In genomic region chr12:26414451-26415103, GRCm38 (mm10) we compare ENCODE assay signal across 8 mouse cellular contexts. TPM values are rescaled to one million over a fixed set of nuclear protein-coding genes. Genes with fewer than 3 reads are reported as not detected.
A peak's percentile ranks its signal among the peaks of the same experiment; 100 is the strongest.
DNase-seq lines count a peak whose midpoint lies in the region; ATAC-seq lines count a peak whose summit lies in the region.

No protein-coding gene starts in this region.

- peak overlapping the region; percentile 77 for H3K4me2 ChIP-seq in forebrain, embryonic 11.5 days (ENCODE audit: low read depth, low read length, severe bottlenecking)
- H3K4me2 ChIP-seq in liver, embryonic 11.5 days = peak overlapping the region; percentile 79

- H3K9me3 ChIP-seq in forebrain, embryonic 11.5 days (ENCODE audit: control insufficient read depth, low read length) = no peaks in the 10 kb centered on the region
- no peaks in the 10 kb centered on the region for H3K9me3 ChIP-seq in hindbrain, embryonic 10.5 days
- H3K9me3 ChIP-seq in liver, embryonic 11.5 days (ENCODE audit: control insufficient read depth, low read length) = no peaks in the 10 kb centered on the region

- peaks cover 9% of the 10 kb centered on the region for H3K4me1 ChIP-seq in forebrain, embryonic 11.5 days (replicated peaks; ENCODE audit: control insufficient read depth, insufficient read depth, low read length)
- H3K4me1 ChIP-seq in hindbrain, embryonic 10.5 days (replicated peaks) = peaks cover 49% of the 10 kb centered on the region
- no peaks in the 10 kb centered on the region for H3K4me1 ChIP-seq in liver, embryonic 11.5 days (replicated peaks; ENCODE audit: control insufficient read depth, insufficient read depth, low read length)

- peak; percentile 82 for ATAC-seq in forebrain, embryonic 11.5 days (replicated peaks; ENCODE audit: low FRiP score)
- peak; percentile 62; the same call in 1 of the 2 replicates for ATAC-seq in liver, embryonic 11.5 days (replicated peaks; ENCODE audit: low FRiP score)

- H3K9ac ChIP-seq in forebrain, embryonic 11.5 days (ENCODE audit: low read length) = peak overlapping the region; percentile 99
- peak overlapping the region; percentile 67 for H3K9ac ChIP-seq in liver, embryonic 11.5 days (ENCODE audit: low read depth, low read length)

- WGBS in forebrain, embryonic 11.5 days = under 1% methylated on average over 53 of the region's 64 CpGs
- under 1% methylated on average over 64 of the region's 64 CpGs for WGBS in hindbrain, embryonic 10.5 days
- under 1% methylated on average over 61 of the region's 64 CpGs for WGBS in liver, embryonic 11.5 days

- no peaks in the 10 kb centered on the region for H3K36me3 ChIP-seq in forebrain, embryonic 11.5 days (ENCODE audit: control insufficient read depth, insufficient read depth, low read length)
- H3K36me3 ChIP-seq in hindbrain, embryonic 10.5 days = peaks cover 7% of the 10 kb centered on the region; the same call in 1 of the 2 replicates
- no peaks in the 10 kb centered on the region for H3K36me3 ChIP-seq in liver, embryonic 11.5 days (ENCODE audit: control insufficient read depth, insufficient read depth, low read length)

- peak overlapping the region; percentile 54 for H3K27ac ChIP-seq in forebrain, embryonic 11.5 days (ENCODE audit: low read depth, low read length)
- peak overlapping the region; percentile 99 for H3K27ac ChIP-seq in hindbrain, embryonic 10.5 days
- H3K27ac ChIP-seq in liver, embryonic 11.5 days (ENCODE audit: low read depth, low read length) = no peak overlapping the region

- DNase-seq in left cerebral cortex, adult 18-20 months (ENCODE audit: low spot score in 2 of 2) = peak; percentile 37 to 57
- no peak for DNase-seq in left cerebral cortex, adult 11 months (ENCODE audit: low spot score)
- peak; percentile 44 to 58 for DNase-seq in adrenal gland, postnatal 36 days
- DNase-seq in forebrain, embryonic 11.5 days (ENCODE audit: low spot score) = peak; percentile 79
- DNase-seq in hindbrain, embryonic 10.5 days (ENCODE audit: low spot score) = peak; percentile 67
- peak; percentile 64 for DNase-seq in liver, embryonic 11.5 days (ENCODE audit: low spot score)
- peak; percentile 74 for DNase-seq in neural tube, embryonic 10.5 days (ENCODE audit: extremely low spot score, low spot score)
- DNase-seq in retina, postnatal 1 day = no peak

- no peaks in the 10 kb centered on the region for H3K27me3 ChIP-seq in forebrain, embryonic 11.5 days (ENCODE audit: control insufficient read depth, insufficient read depth, low read length)
- H3K27me3 ChIP-seq in hindbrain, embryonic 10.5 days (ENCODE audit: insufficient read depth, poor library complexity, severe bottlenecking) = no peaks in the 10 kb centered on the region
- peaks cover 14% of the 10 kb centered on the region for H3K27me3 ChIP-seq in liver, embryonic 11.5 days (replicated peaks; ENCODE audit: control insufficient read depth, insufficient read depth, low read length)

- H3K4me3 ChIP-seq in forebrain, embryonic 11.5 days (ENCODE audit: low read depth, low read length) = peak overlapping the region; percentile 91
- peak overlapping the region; percentile 92 for H3K4me3 ChIP-seq in hindbrain, embryonic 10.5 days
- peak overlapping the region; percentile 72 for H3K4me3 ChIP-seq in liver, embryonic 11.5 days (ENCODE audit: low read depth, low read length)

RNA-seq across cellular contexts. Expression of gene Rnf144a, which starts 0.5 kb away (rescaled TPM):
- total RNA-seq in left cerebral cortex, adult 18-20 months (2021) = 10 to 100 TPM; 28.6 to 31.1 TPM
- 10 to 100 TPM; 20.9 to 23.6 TPM for total RNA-seq in adrenal gland, postnatal 36 days (2021)
- 36.8 and 39.3 TPM in 2 replicates for polyA plus RNA-seq in forebrain, embryonic 11.5 days (2014; fragmentation: Nextera tagmentation; extraction: Ambion mirVana)
- polyA plus RNA-seq in hindbrain, embryonic 10.5 days (2016; fragmentation: Nextera tagmentation; extraction: Ambion mirVana) = 34.3 and 38.4 TPM in 2 replicates
- 5.9 and 7.4 TPM in 2 replicates for polyA plus RNA-seq in liver, embryonic 11.5 days (2014; fragmentation: Nextera tagmentation; extraction: Ambion mirVana)

RNA-seq across cellular contexts. Expression of gene Rsad2, which starts 41.7 kb away (rescaled TPM):
- total RNA-seq in left cerebral cortex, adult 18-20 months (2021) = under 1 TPM; 0.65 to 0.77 TPM
- 10 to 100 TPM; 17.5 to 31.9 TPM for total RNA-seq in adrenal gland, postnatal 36 days (2021)
- polyA plus RNA-seq in forebrain, embryonic 11.5 days (2014; fragmentation: Nextera tagmentation; extraction: Ambion mirVana) = 0.11 and 0.25 TPM in 2 replicates
- 0.30 and 0.35 TPM in 2 replicates for polyA plus RNA-seq in hindbrain, embryonic 10.5 days (2016; fragmentation: Nextera tagmentation; extraction: Ambion mirVana)
- 0.44 and 1.6 TPM in 2 replicates for polyA plus RNA-seq in liver, embryonic 11.5 days (2014; fragmentation: Nextera tagmentation; extraction: Ambion mirVana)

RNA-seq across cellular contexts. Expression of gene Cmpk2, which starts 54.4 kb away (rescaled TPM):
- 10 to 100 TPM; 19.9 to 22.3 TPM for total RNA-seq in left cerebral cortex, adult 18-20 months (2021)
- total RNA-seq in adrenal gland, postnatal 36 days (2021) = 10 to 100 TPM; 12.4 to 24.0 TPM
- 7.4 TPM in 2 replicates for polyA plus RNA-seq in forebrain, embryonic 11.5 days (2014; fragmentation: Nextera tagmentation; extraction: Ambion mirVana)
- polyA plus RNA-seq in hindbrain, embryonic 10.5 days (2016; fragmentation: Nextera tagmentation; extraction: Ambion mirVana) = 6.2 and 7.4 TPM in 2 replicates
- 8.7 and 12.9 TPM in 2 replicates for polyA plus RNA-seq in liver, embryonic 11.5 days (2014; fragmentation: Nextera tagmentation; extraction: Ambion mirVana)

Comparison
In these comparisons a context has a peak if more than half of its experiments do, and no peak if none do; other contexts are left out.
1. DNase-seq: peak in left cerebral cortex, adult 18-20 months (2 of 2), adrenal gland, postnatal 36 days (2 of 2), forebrain, embryonic 11.5 days (single experiment), hindbrain, embryonic 10.5 days (single experiment), liver, embryonic 11.5 days (single experiment) and neural tube, embryonic 10.5 days (single experiment); none in left cerebral cortex, adult 11 months (single experiment) and retina, postnatal 1 day (single experiment).
2. Peak in every context shown above with its lines, with median percentiles within 50 percentile points of each other: H3K4me3 ChIP-seq.